Mouse (Mus musculus) limb, embryonic 10.5 days (tissue): ENCODE results near the gene Ice1. TPM values are rescaled to one million over a fixed set of nuclear protein-coding genes. Genes with fewer than 3 reads are reported as not detected.

Experiments
- DNase-seq: peaks from one replicate; pipeline ENCODE4 v3.0.0-alpha.2; 2017; ENCODE audit warnings: low spot score
- H3K27ac ChIP-seq: fragments of 300-500 bp; sonication (generic); 2 replicates; pipeline ENCODE4 v1.5.1; 2016; ENCODE audit warnings: mild to moderate bottlenecking
- H3K27me3 ChIP-seq: fragments of 300-500 bp; sonication (generic); 2 replicates; pipeline ENCODE4 v1.6.1; 2016; ENCODE audit warnings: low read depth, mild to moderate bottlenecking; ENCODE audit not compliant: poor library complexity, severe bottlenecking
- H3K36me3 ChIP-seq: fragments of 300-500 bp; sonication (generic); 2 replicates; pipeline ENCODE4 v1.6.1; 2016; ENCODE audit warnings: mild to moderate bottlenecking, moderate library complexity
- H3K4me1 ChIP-seq: fragments of 300-500 bp; sonication (generic); 2 replicates; pipeline ENCODE4 v1.6.1; 2016
- H3K4me3 ChIP-seq: fragments of 300-500 bp; sonication (generic); 2 replicates; pipeline ENCODE4 v1.5.1; 2016; ENCODE audit warnings: mild to moderate bottlenecking, moderate library complexity
- H3K9me3 ChIP-seq: fragments of 300-500 bp; sonication (generic); replicated peaks from 2 replicates; pipeline ENCODE4 v1.6.1; 2016; ENCODE audit warnings: mild to moderate bottlenecking
- WGBS: fragments of 180-500 bp; shearing (Covaris S2); methylation state at CpG from one replicate; pipeline ENCODE4 v1.1.7; 2016; 5-methylcytosine and 5-hydroxymethylcytosine counted together
- polyA plus RNA-seq: library from polyadenylated mRNA; unstranded; fragments of >200 nt; fragmentation: Nextera tagmentation; extraction: Ambion mirVana; gene quantifications from 2 replicates; pipeline ENCODE4 v1.2.1, GENCODE M21; 2016

The Ice1 gene
- polyA plus RNA-seq, 1 experiment from 2014 or later, result 23.9 TPM

DNA sequence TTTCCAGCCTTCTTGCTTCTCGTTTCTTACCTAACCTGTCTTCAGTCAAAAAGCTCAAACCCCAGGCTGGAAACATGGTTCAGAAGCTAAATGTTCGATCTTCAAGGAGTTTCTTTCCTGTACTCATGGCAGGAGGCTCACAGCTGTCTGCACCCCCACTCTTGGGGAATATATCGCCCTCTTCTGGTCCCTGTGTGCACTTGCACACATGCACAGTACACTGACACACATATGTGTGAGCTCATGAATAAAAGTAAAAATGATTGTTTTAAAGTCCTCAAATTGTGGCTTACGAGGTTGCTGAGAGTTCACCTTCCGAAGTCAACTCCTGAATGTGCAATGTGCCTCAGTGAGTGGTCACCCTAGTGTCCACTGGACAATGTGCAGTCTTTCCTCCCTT, 127.2 kb downstream of the Ice1 start:
- Histone ChIP-seq H3K27me3 (no peaks in the 10 kb centered on the region), H3K27ac (no peak overlapping the region), H3K4me1 (no peaks in the 10 kb centered on the region), H3K9me3 (no peaks in the 10 kb centered on the region), H3K4me3 (no peak overlapping the region), H3K36me3 (no peaks in the 10 kb centered on the region)
- no peak for DNase-seq
- WGBS, result 77% methylated on average over 5 of the region's 5 CpGs

DNA sequence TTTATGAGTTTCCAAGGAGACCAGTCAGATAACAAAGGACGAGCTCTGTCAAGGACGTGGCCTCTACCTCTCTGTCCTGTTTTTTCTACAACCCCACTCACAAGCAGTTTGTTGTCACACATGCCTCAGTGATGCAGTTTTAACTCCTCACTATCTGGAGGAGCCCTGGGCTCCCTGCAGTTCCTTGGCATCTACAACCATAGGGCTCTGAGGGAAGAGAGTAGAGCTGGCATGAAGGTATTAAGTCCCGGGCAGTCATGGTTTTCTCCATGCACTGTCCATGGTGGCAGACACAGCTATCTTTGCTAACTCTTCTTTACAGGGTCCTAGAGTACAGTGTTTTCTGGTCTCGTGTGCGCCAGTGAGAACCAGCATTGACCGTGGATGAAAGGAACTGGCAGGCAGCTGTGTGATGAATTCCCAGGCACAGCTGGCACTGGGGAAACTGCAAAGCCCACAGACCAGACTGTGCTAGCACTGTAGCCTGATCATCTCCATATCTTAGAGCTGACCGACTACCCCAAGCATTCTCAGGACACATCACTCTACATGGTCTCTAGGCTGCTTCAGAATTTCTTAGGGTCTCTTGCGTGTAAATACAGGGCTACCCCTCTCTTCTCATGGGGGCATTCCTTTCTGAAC, 127.9 kb downstream of the Ice1 start:
- no peaks in the 10 kb centered on the region for H3K36me3 ChIP-seq
- no peaks in the 10 kb centered on the region for H3K4me1 ChIP-seq
- no peak overlapping the region for H3K4me3 ChIP-seq
- no peak for DNase-seq
- 86% methylated on average over 8 of the region's 8 CpGs for WGBS
- H3K27ac ChIP-seq, result no peak overlapping the region
- no peaks in the 10 kb centered on the region for H3K9me3 ChIP-seq
- no peaks in the 10 kb centered on the region for H3K27me3 ChIP-seq

DNA sequence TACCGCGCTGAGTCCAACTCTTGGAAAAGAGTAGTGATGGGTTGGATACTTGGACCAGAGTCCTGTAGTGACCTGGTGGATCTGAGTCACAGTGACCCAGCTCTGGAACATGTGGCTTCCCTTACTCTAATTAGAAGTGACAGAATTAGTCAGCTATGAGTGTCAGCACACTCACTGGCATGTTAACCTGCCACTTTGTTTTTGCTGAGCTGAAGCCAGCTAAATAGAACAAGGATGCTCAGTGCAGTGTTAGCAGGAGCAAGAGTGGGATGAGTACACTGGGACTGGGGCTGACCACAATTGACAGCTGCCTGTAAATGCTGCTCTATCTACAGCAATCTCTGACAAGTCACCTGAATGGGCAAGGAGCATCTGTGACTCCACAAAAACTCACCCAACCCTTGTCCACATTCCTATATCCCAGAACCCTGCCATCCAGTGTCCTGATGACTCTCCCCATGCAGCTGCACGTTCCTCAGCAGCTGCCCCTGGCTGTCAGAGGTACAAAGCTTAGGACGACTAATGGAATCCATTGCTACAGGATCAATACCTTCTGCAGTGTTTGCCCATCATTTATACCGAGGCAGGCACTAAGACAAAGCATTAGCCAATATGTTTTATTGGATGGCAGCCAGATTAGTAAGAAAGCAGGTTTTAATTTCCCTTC, 128.6 kb downstream of the Ice1 start:
- H3K4me3 ChIP-seq, result no peak overlapping the region
- H3K27ac ChIP-seq, result no peak overlapping the region
- H3K4me1 ChIP-seq, result no peaks in the 10 kb centered on the region
- WGBS, result 77% methylated on average over 5 of the region's 5 CpGs
- DNase-seq, result no peak
- H3K9me3 ChIP-seq, result no peaks in the 10 kb centered on the region
- H3K36me3 ChIP-seq, result no peaks in the 10 kb centered on the region
- no peaks in the 10 kb centered on the region for H3K27me3 ChIP-seq

Other genes starting within 250 kb of the Ice1 start
- 1.5 and 1.9 TPM in 2 replicates for gene Adamts16, start 204.2 kb upstream of the Ice1 start, polyA plus RNA-seq